Mouse (Mus musculus) macrophage (primary cell): ENCODE results near the gene Coro1a. TPM values are rescaled to one million over a fixed set of nuclear protein-coding genes. Genes with fewer than 3 reads are reported as not detected.

Source experiments
- H3K27ac ChIP-seq: fragments of 350-480 bp; formaldehyde crosslinking; 2 replicates; pipeline ENCODE4 v1.9.0; 2021
- H3K36me3 ChIP-seq: fragments of 350-480 bp; formaldehyde crosslinking; 2 replicates; pipeline ENCODE4 v1.9.0; 2021; ENCODE audit errors: inconsistent target
- H3K4me3 ChIP-seq: fragments of 350-480 bp; formaldehyde crosslinking; 2 replicates; pipeline ENCODE4 v1.9.0; 2021; ENCODE audit errors: inconsistent target
- H3K79me2 ChIP-seq: fragments of 350-480 bp; formaldehyde crosslinking; 2 replicates; pipeline ENCODE4 v1.9.0; 2021; ENCODE audit errors: inconsistent target
- WGBS: methylation state at CpG from one replicate; pipeline ENCODE4 v1.1.7; 2026; ENCODE audit warnings: inconsistent platforms; ENCODE audit not compliant: missing documents; 5-methylcytosine and 5-hydroxymethylcytosine counted together
- polyA plus RNA-seq: library from polyadenylated mRNA; stranded (reverse); fragments of 250-400 nt; gene quantifications from 3 replicates; pipeline ENCODE4 v1.2.4, GENCODE M21; 2018; ENCODE audit warnings: inconsistent platforms

The Coro1a gene
- polyA plus RNA-seq, 1 experiment from 2014 or later = 69.4 TPM

- Histone ChIP-seq H3K4me3 (no peak overlapping the region; the same call in 1 of the 2 replicates), H3K36me3 (no peaks in the 10 kb centered on the region), H3K27ac (peak overlapping the region; percentile 41), H3K79me2 (no peaks in the 10 kb centered on the region)
- 0% methylated on average over 3 of the region's 3 CpGs for WGBS
Observed at GRCm38 (mm10) chr7:126725077-126725476, 17.5 kb upstream of the Coro1a start.

DNA sequence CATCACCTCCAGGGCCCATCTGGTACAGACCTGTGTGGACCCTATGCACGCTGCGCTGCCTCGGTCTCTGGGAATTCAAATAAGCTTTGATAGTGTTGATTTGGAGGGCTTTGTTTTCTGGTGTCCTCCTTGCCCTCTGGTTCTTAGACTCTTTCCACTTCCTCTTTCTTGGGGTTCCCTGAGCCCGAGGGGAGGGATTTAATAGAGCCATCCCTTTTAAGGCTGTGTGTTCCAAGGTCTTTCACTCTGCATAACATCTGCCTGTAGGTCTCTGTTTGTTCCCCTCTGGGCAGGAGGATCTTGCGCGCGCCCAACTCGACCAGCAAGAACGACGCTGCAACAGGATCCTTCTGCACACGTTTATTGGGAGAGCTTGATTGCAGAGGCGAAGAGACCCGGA lies 14.0 kb upstream of the Coro1a start:
- no peak overlapping the region for H3K27ac ChIP-seq

GRCm38 (mm10) chr7:126718787-126719337 lies 11.3 kb upstream of the Coro1a start:
- 90% methylated on average over 5 of the region's 5 CpGs for WGBS
- no peaks in the 10 kb centered on the region for H3K79me2 ChIP-seq
- H3K36me3 ChIP-seq = no peaks in the 10 kb centered on the region
- H3K27ac ChIP-seq = no peak overlapping the region
- H3K4me3 ChIP-seq = no peak overlapping the region

More for the DNA sequence above, 14.0 kb upstream of the Coro1a start:
- no peaks in the 10 kb centered on the region for H3K36me3 ChIP-seq
- WGBS = 63% methylated on average over 13 of the region's 13 CpGs
- no peaks in the 10 kb centered on the region for H3K79me2 ChIP-seq
- no peak overlapping the region for H3K4me3 ChIP-seq

- Histone ChIP-seq H3K4me3 (no peak overlapping the region), H3K27ac (no peak overlapping the region), H3K36me3 (no peaks in the 10 kb centered on the region), H3K79me2 (no peaks in the 10 kb centered on the region)
- 92% methylated on average over 3 of the region's 3 CpGs for WGBS
Observed at GRCm38 (mm10) chr7:126717566-126717965, 10.0 kb upstream of the Coro1a start.

DNA sequence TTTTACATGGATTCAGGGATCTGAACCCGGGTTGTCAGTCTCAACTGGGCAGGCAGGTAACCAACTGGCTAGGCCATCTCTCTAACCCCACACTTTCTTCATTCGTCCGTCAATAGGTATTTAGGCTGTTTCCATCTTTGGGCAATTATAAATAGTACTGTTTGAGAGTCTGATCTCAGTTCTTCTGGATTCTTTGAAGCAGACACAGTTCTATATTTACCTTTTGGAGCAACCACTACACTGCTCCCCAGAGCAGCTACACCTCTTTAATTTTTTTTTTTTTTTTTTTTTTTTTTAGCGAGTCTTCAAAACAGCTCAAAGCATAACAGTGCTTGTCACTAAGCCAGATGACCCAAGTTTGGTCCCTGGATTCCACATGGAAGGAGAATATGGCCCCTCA lies 8.1 kb upstream of the Coro1a start:
- WGBS = 98% methylated on average over 3 of the region's 4 CpGs

DNA sequence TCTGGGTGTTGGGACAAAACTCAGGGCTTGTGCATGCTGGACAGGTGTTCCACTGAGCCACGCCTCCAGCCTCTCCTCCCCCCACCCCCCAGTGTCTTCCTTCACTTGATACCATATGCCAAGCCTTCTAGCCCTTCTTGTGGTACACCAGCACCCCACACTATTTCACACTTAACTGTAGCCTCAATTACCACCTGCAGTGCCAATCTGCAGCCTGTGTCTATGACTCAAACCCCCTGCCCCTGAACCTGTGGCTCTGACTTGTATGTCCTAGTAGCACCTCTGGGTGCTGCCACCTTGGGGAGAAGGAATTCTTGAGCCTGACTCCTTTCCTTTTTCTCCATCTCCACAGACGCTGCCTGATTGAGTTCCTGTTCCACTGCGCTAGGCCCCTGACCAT lies 4.3 kb upstream of the Coro1a start:
- no peaks in the 10 kb centered on the region for H3K36me3 ChIP-seq
- 86% methylated on average over 3 of the region's 3 CpGs for WGBS

More for the DNA sequence above, 8.1 kb upstream of the Coro1a start:
- no peaks in the 10 kb centered on the region for H3K79me2 ChIP-seq
- H3K27ac ChIP-seq = no peak overlapping the region
- H3K36me3 ChIP-seq = no peaks in the 10 kb centered on the region
- no peak overlapping the region for H3K4me3 ChIP-seq

GRCm38 (mm10) chr7:126710266-126710665 lies 2.7 kb upstream of the Coro1a start:
- Histone ChIP-seq H3K36me3 (no peaks in the 10 kb centered on the region), H3K27ac (no peak overlapping the region), H3K79me2 (no peaks in the 10 kb centered on the region), H3K4me3 (no peak overlapping the region)
- WGBS = 39% methylated on average over 4 of the region's 4 CpGs

More for the DNA sequence above, 4.3 kb upstream of the Coro1a start:
- no peaks in the 10 kb centered on the region for H3K79me2 ChIP-seq
- H3K27ac ChIP-seq = no peak overlapping the region
- H3K4me3 ChIP-seq = no peak overlapping the region

- no peak overlapping the region for H3K27ac ChIP-seq
- H3K79me2 ChIP-seq = peaks cover 12% of the 10 kb centered on the region
- WGBS = 93% methylated on average over 10 of the region's 10 CpGs
- no peaks in the 10 kb centered on the region for H3K36me3 ChIP-seq
- H3K4me3 ChIP-seq = no peak overlapping the region
Observed at GRCm38 (mm10) chr7:126708175-126708952, 777 bp upstream of the Coro1a start.

DNA sequence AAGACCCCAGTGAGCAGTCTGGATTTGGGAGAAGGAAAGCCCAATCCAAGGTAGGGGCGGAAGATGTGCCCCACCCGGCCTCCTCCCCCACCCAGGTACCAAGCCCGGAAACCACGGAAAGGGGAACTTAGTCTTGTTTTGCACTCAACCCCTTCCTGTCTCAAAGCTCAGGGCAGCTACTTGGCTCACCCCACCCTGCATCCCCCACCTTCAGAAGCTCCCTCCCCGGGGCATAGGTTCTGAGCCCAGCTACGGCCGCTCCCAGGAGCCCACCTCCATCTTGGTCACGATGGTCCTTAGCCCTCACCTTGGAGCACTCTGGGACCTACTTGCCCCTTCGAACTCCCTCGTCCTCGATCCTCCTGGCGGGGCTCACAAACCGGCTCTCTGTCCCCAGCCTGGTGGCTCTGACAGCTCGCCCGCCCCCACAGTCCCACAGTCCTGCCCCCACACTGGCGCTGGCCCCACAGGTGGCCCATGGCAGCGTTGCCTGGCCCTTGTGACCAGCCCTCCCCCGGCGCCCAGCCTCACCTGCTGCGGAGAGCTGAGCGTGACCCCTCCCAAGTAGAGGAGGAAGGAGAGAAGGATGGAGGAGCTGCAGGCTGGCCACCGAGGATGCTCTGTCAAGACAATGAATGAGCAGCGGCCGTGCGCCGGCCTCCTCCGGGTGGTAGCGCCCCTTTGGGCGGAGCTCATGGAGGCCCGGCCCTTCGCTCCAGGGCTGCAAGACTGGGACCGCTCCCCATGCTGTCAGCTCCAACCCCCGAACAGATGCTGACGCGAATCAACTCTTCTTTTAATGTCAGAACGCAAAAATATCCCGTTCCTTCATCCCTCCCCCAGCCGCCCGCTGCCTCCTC lies 3.2 kb downstream of the Coro1a start:
- under 1% methylated on average over 38 of the region's 39 CpGs for WGBS

GRCm38 (mm10) chr7:126703757-126704077 lies 3.9 kb downstream of the Coro1a start:
- H3K27ac ChIP-seq = peak overlapping the region; percentile 98
- H3K4me3 ChIP-seq = peak overlapping the region; percentile 93
- 2% methylated on average over 7 of the region's 7 CpGs for WGBS
- H3K79me2 ChIP-seq = peaks cover 59% of the 10 kb centered on the region
- peaks cover 23% of the 10 kb centered on the region for H3K36me3 ChIP-seq

More for the DNA sequence above, 3.2 kb downstream of the Coro1a start:
- peak overlapping the region; percentile 98 for H3K27ac ChIP-seq
- H3K79me2 ChIP-seq = peaks cover 52% of the 10 kb centered on the region
- H3K36me3 ChIP-seq = peaks cover 16% of the 10 kb centered on the region
- peak overlapping the region; percentile 93 for H3K4me3 ChIP-seq

DNA sequence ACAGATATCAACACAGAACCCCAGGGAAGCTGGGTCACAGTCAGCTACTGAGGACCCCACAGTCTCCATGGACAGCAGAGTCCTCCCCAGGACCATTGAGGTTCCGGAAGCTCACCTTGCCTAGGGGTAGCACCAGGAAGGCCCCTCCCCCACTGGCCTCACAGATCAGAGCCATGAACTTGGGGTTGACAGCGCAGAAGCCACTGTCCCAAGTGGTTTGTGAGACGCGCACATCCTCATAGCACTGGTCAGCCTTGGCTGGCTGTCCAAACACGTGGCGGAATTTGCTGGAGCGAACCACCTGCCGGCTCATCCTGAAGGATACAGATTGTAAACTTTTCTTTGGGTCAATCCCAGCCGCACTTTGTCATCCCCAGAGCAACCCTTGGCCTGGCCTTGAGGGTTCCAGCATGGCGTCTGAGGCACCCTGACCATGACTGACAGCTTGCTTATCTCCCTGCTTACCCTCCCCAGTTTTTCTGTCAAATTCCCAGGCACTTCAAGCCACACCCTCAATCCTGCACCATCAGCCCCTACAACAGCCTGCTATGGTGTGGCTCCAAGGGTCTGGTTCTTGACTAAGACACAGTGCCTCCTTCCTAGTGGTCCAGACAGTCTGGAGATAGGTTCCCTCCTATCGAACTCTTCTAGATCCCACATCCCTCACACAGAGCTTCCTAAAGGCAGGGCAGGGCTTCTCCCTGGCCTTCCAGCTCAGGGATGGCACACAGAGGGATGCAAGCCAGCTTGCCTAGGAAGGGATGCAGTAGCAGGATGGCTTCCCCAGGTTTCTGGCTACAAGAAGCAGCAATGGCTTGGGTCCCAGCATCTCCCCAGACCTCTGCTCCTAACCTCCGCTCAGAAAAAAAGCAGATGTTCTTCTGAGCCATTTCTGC lies 4.5 kb downstream of the Coro1a start:
- 13% methylated on average over 12 of the region's 12 CpGs for WGBS
- Histone ChIP-seq H3K4me3 (peak overlapping the region; percentile 93), H3K79me2 (peaks cover 64% of the 10 kb centered on the region), H3K27ac (peak overlapping the region; percentile 98), H3K36me3 (peaks cover 23% of the 10 kb centered on the region)

- Histone ChIP-seq H3K27ac (peak overlapping the region; percentile 98), H3K36me3 (peaks cover 23% of the 10 kb centered on the region), H3K79me2 (peaks cover 69% of the 10 kb centered on the region)
Observed at GRCm38 (mm10) chr7:126702358-126702757, 5.2 kb downstream of the Coro1a start.

GRCm38 (mm10) chr7:126701559-126702357 lies 5.8 kb downstream of the Coro1a start:
- Histone ChIP-seq H3K4me3 (peak overlapping the region; percentile 93), H3K36me3 (peaks cover 23% of the 10 kb centered on the region), H3K79me2 (peaks cover 72% of the 10 kb centered on the region), H3K27ac (peak overlapping the region; percentile 98)
- 42% methylated on average over 23 of the region's 24 CpGs for WGBS

More at GRCm38 (mm10) chr7:126702358-126702757, 5.2 kb downstream of the Coro1a start:
- H3K4me3 ChIP-seq = peak overlapping the region; percentile 93
- 2% methylated on average over 6 of the region's 6 CpGs for WGBS
